Mouse (Mus musculus) spleen, adult 2 months (tissue): ENCODE measurements around the gene Gm29554. TPM values are rescaled to one million over a fixed set of nuclear protein-coding genes. Genes with fewer than 3 reads are reported as not detected.
"Not testable (repeated sequence)": the region's sequence is repeated elsewhere in the genome, so short reads cannot be mapped to it uniquely, and the experiment has no call there.

Experiments
- DNase-seq, 2 experiments: peaks; one replicate each; pipeline versions ENCODE4 v3.0.0 to v3.0.0-alpha.2; 2012 to 2021; ENCODE audit warnings: low spot score in 2 of 2, low read depth in 1 of 2
- H3K27ac ChIP-seq: fragments of 200-500 bp; 2 replicates; pipeline ENCODE4 v1.5.1; 2012; ENCODE audit warnings: low read length, inconsistent platforms; ENCODE audit not compliant: insufficient read depth
- H3K27me3 ChIP-seq: fragments of 200-500 bp; 2 replicates; pipeline ENCODE4 v1.6.1; 2012; ENCODE audit warnings: mild to moderate bottlenecking, moderate library complexity, low read length, inconsistent platforms; ENCODE audit not compliant: control insufficient read depth, insufficient read depth
- H3K36me3 ChIP-seq: fragments of 200-500 bp; 2 replicates; pipeline ENCODE4 v1.6.1; 2012; ENCODE audit warnings: mild to moderate bottlenecking, low read length, inconsistent platforms; ENCODE audit not compliant: control insufficient read depth, insufficient read depth
- H3K4me1 ChIP-seq: fragments of 200-500 bp; 2 replicates; pipeline ENCODE4 v1.6.1; 2011; ENCODE audit warnings: inconsistent platforms; ENCODE audit not compliant: control insufficient read depth, insufficient read depth, insufficient read length
- H3K4me3 ChIP-seq: fragments of 200-500 bp; 2 replicates; pipeline ENCODE4 v1.5.1; 2011; ENCODE audit warnings: mild to moderate bottlenecking, inconsistent platforms; ENCODE audit not compliant: insufficient read depth, insufficient read length; ENCODE audit errors: extremely low read depth
- WGBS: fragments of 180-500 bp; shearing (Covaris S2); methylation state at CpG from one replicate; pipeline ENCODE4 v1.1.7; 2018; 5-methylcytosine and 5-hydroxymethylcytosine counted together
- polyA plus RNA-seq: library from polyadenylated mRNA; depleted of rRNA; stranded (reverse); fragments of >200 nt; gene quantifications from 2 replicates; pipeline ENCODE4 v1.2.3, GENCODE M21; 2012; rRNA removed

The Gm29554 gene
- polyA plus RNA-seq, result not detected in 2 replicates

DNA sequence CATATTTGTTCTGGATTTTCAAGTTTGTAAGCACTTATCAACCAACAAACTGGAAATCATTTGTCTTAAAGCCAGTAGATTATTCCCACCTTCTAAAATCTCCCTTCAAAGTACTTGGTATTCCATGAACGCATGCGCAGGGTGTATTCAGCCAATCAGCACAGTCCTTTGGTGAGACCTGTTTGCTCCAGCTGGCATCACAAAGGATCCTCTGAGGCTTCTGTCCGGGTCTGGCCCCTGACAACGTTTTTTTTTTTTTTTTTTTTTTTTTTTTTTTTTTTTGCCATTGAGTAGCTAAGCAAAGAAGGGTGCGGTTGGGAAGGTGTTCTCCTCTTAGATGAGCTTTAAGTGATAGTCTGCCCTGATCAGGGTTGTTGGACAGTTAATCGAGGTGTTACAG lies at the start of gene Gm29554:
Gene Gm29554, plus strand, starts transcription at position 301 of the 400 bp plus-strand sequence.
- not testable (repeated sequence) for H3K4me1 ChIP-seq, DNase-seq, H3K4me3 ChIP-seq, H3K27me3 ChIP-seq, H3K27ac ChIP-seq, H3K36me3 ChIP-seq
- no CpG with 5 or more reads among the region's 6 CpGs for WGBS

Other genes with a start within 250 kb of the Gm29554 start
- gene Gm20812, start 108.0 kb downstream of the Gm29554 start, polyA plus RNA-seq, result not detected in 2 replicates